Mouse (Mus musculus): ENCODE data around the gene Acot13. TPM values are rescaled to one million over a fixed set of nuclear protein-coding genes. Genes with fewer than 3 reads are reported as not detected.
A peak's percentile ranks its signal among the peaks of the same experiment; 100 is the strongest.

The Acot13 gene
- 45.6 and 46.3 TPM in 2 replicates for polyA plus RNA-seq (2015; fragmentation: Nextera tagmentation; extraction: Ambion mirVana)

GRCm38 (mm10) chr13:24831353-24832130, at the start of gene Acot13, which contains the start of gene Tdp2:
Acot13 (minus strand) TSS chr13:24831540.
Tdp2 (plus strand) TSS chr13:24831679.
- Histone ChIP-seq H3K27ac (peak within 1 kb of the TSS; percentile 92), H3K9ac (replicated peaks) (peak within 1 kb of the TSS; percentile 91), H3K4me2 (replicated peaks) (peak within 1 kb of the TSS; percentile 71), H3K36me3 (no peaks in the 10 kb centered on the region), H3K27me3 (no peaks in the 10 kb centered on the region), H3K4me1 (replicated peaks) (peaks cover 35% of the 10 kb centered on the region), H3K9me3 (no peaks in the 10 kb centered on the region), H3K4me3 (replicated peaks) (peak within 1 kb of the TSS; percentile 89)
- under 1% methylated on average over 78 of the region's 90 CpGs for WGBS
- peak; percentile 98 for ATAC-seq

- Histone ChIP-seq H3K9ac (replicated peaks) (no peak overlapping the region), H3K27me3 (no peaks in the 10 kb centered on the region), H3K9me3 (no peaks in the 10 kb centered on the region), H3K36me3 (peaks cover 9% of the 10 kb centered on the region), H3K27ac (no peak overlapping the region), H3K4me1 (replicated peaks) (no peaks in the 10 kb centered on the region), H3K4me3 (replicated peaks) (no peak overlapping the region), H3K4me2 (replicated peaks) (no peak overlapping the region)
- 94% methylated on average over 5 of the region's 5 CpGs for WGBS
- no peak for ATAC-seq
These were observed 49.4 kb upstream of the Acot13 start for GRCm38 (mm10) chr13:24880704-24881103.

GRCm38 (mm10) chr13:24880208-24880607, 48.9 kb upstream of the Acot13 start:
- Histone ChIP-seq H3K27me3 (no peaks in the 10 kb centered on the region), H3K4me1 (replicated peaks) (no peaks in the 10 kb centered on the region), H3K9ac (replicated peaks) (no peak overlapping the region), H3K27ac (no peak overlapping the region), H3K4me3 (replicated peaks) (no peak overlapping the region), H3K4me2 (replicated peaks) (no peak overlapping the region), H3K9me3 (no peaks in the 10 kb centered on the region), H3K36me3 (peaks cover 9% of the 10 kb centered on the region)
- no peak for ATAC-seq
- WGBS: 88% methylated on average over 6 of the region's 6 CpGs

- no peak overlapping the region for H3K4me2 ChIP-seq (replicated peaks)
- H3K4me3 ChIP-seq (replicated peaks): no peak overlapping the region
- no peak overlapping the region for H3K27ac ChIP-seq
- H3K9ac ChIP-seq (replicated peaks): no peak overlapping the region
- H3K4me1 ChIP-seq (replicated peaks): no peaks in the 10 kb centered on the region
- ATAC-seq: no peak
- WGBS: 88% methylated on average over 15 of the region's 15 CpGs
- H3K9me3 ChIP-seq: no peaks in the 10 kb centered on the region
- peaks cover 7% of the 10 kb centered on the region for H3K36me3 ChIP-seq
- no peaks in the 10 kb centered on the region for H3K27me3 ChIP-seq
These were observed 48.2 kb upstream of the Acot13 start for GRCm38 (mm10) chr13:24879359-24880040.

GRCm38 (mm10) chr13:24868233-24868632, 36.9 kb upstream of the Acot13 start:
- no peak overlapping the region for H3K9ac ChIP-seq (replicated peaks)
- no peaks in the 10 kb centered on the region for H3K27me3 ChIP-seq
- no peak overlapping the region for H3K27ac ChIP-seq
- no peaks in the 10 kb centered on the region for H3K4me1 ChIP-seq (replicated peaks)
- no peak for ATAC-seq
- H3K4me2 ChIP-seq (replicated peaks): no peak overlapping the region
- H3K36me3 ChIP-seq: no peaks in the 10 kb centered on the region
- no peaks in the 10 kb centered on the region for H3K9me3 ChIP-seq
- 91% methylated on average over 7 of the region's 7 CpGs for WGBS
- H3K4me3 ChIP-seq (replicated peaks): no peak overlapping the region

GRCm38 (mm10) chr13:24867789-24868188, 36.4 kb upstream of the Acot13 start:
- Histone ChIP-seq H3K4me1 (replicated peaks) (no peaks in the 10 kb centered on the region), H3K4me2 (replicated peaks) (no peak overlapping the region), H3K27me3 (no peaks in the 10 kb centered on the region), H3K9me3 (no peaks in the 10 kb centered on the region), H3K36me3 (no peaks in the 10 kb centered on the region), H3K4me3 (replicated peaks) (no peak overlapping the region), H3K27ac (no peak overlapping the region), H3K9ac (replicated peaks) (no peak overlapping the region)
- no peak for ATAC-seq
- WGBS: 93% methylated on average over 10 of the region's 10 CpGs

- H3K4me3 ChIP-seq (replicated peaks): no peak overlapping the region
- H3K9ac ChIP-seq (replicated peaks): no peak overlapping the region
- H3K27me3 ChIP-seq: no peaks in the 10 kb centered on the region
- no peaks in the 10 kb centered on the region for H3K4me1 ChIP-seq (replicated peaks)
- WGBS: 71% methylated on average over 9 of the region's 9 CpGs
- no peak overlapping the region for H3K27ac ChIP-seq
- no peaks in the 10 kb centered on the region for H3K36me3 ChIP-seq
- no peak overlapping the region for H3K4me2 ChIP-seq (replicated peaks)
- no peaks in the 10 kb centered on the region for H3K9me3 ChIP-seq
- ATAC-seq: no peak
These were observed 35.4 kb upstream of the Acot13 start for GRCm38 (mm10) chr13:24866430-24867402.

- WGBS: 57% methylated on average over 7 of the region's 7 CpGs
- Histone ChIP-seq H3K4me3 (replicated peaks) (no peak overlapping the region), H3K4me1 (replicated peaks) (no peaks in the 10 kb centered on the region), H3K27ac (no peak overlapping the region), H3K4me2 (replicated peaks) (no peak overlapping the region), H3K27me3 (no peaks in the 10 kb centered on the region), H3K9me3 (no peaks in the 10 kb centered on the region), H3K9ac (replicated peaks) (no peak overlapping the region), H3K36me3 (0 out of 2 replicates have a peak, but pooled peaks cover 4% of the 10 kb centered on the region)
- ATAC-seq: no peak
These were observed 31.2 kb upstream of the Acot13 start for GRCm38 (mm10) chr13:24862520-24862919.

GRCm38 (mm10) chr13:24862021-24862420, 30.7 kb upstream of the Acot13 start:
- Histone ChIP-seq H3K9ac (replicated peaks) (no peak overlapping the region), H3K4me3 (replicated peaks) (no peak overlapping the region), H3K36me3 (0 out of 2 replicates have a peak, but pooled peaks cover 6% of the 10 kb centered on the region), H3K9me3 (no peaks in the 10 kb centered on the region), H3K27me3 (no peaks in the 10 kb centered on the region), H3K4me2 (replicated peaks) (no peak overlapping the region), H3K4me1 (replicated peaks) (no peaks in the 10 kb centered on the region), H3K27ac (no peak overlapping the region)
- WGBS: 84% methylated on average over 7 of the region's 7 CpGs
- ATAC-seq: no peak

GRCm38 (mm10) chr13:24861084-24861483, 29.7 kb upstream of the Acot13 start:
- H3K9me3 ChIP-seq: no peaks in the 10 kb centered on the region
- H3K4me2 ChIP-seq (replicated peaks): no peak overlapping the region
- no peak overlapping the region for H3K4me3 ChIP-seq (replicated peaks)
- no peak for ATAC-seq
- H3K9ac ChIP-seq (replicated peaks): no peak overlapping the region
- H3K27ac ChIP-seq: no peak overlapping the region
- H3K27me3 ChIP-seq: no peaks in the 10 kb centered on the region
- H3K36me3 ChIP-seq: 0 out of 2 replicates have a peak, but pooled peaks cover 6% of the 10 kb centered on the region
- WGBS: 84% methylated on average over 12 of the region's 12 CpGs
- no peaks in the 10 kb centered on the region for H3K4me1 ChIP-seq (replicated peaks)

GRCm38 (mm10) chr13:24859115-24859514, 27.8 kb upstream of the Acot13 start:
- Histone ChIP-seq H3K27ac (no peak overlapping the region), H3K27me3 (no peaks in the 10 kb centered on the region), H3K9ac (replicated peaks) (no peak overlapping the region), H3K4me1 (replicated peaks) (no peaks in the 10 kb centered on the region), H3K4me2 (replicated peaks) (no peak overlapping the region), H3K9me3 (no peaks in the 10 kb centered on the region), H3K36me3 (0 out of 2 replicates have a peak, but pooled peaks cover 6% of the 10 kb centered on the region), H3K4me3 (replicated peaks) (no peak overlapping the region)
- ATAC-seq: no peak

All from midbrain, embryonic 13.5 days (tissue).